Mouse (Mus musculus) embryonic facial prominence, embryonic 10.5 days (tissue): ENCODE measurements at regions not wholly inside any gene's neighbourhood (a gene's known extent, or its start where the extent isn't known, plus 50 kb on each side); places are given as distances from the start of the nearest gene placed in this dataset.

Experiments
- DNase-seq: peaks from one replicate; pipeline ENCODE4 v3.0.0-alpha.2; 2017; ENCODE audit warnings: low spot score
- H3K27ac ChIP-seq: fragments of 300-500 bp; sonication (generic); replicated peaks from 2 replicates; pipeline ENCODE4 v1.5.1; 2016; ENCODE audit warnings: mild to moderate bottlenecking
- H3K27me3 ChIP-seq: fragments of 300-500 bp; sonication (generic); replicated peaks from 2 replicates; pipeline ENCODE4 v1.6.1; 2016; ENCODE audit warnings: low read depth, mild to moderate bottlenecking; ENCODE audit not compliant: poor library complexity, severe bottlenecking
- H3K36me3 ChIP-seq: fragments of 300-500 bp; sonication (generic); replicated peaks from 2 replicates; pipeline ENCODE4 v1.6.1; 2016; ENCODE audit warnings: mild to moderate bottlenecking, moderate library complexity
- H3K4me1 ChIP-seq: fragments of 300-500 bp; sonication (generic); 2 replicates; pipeline ENCODE4 v1.6.1; 2016
- H3K4me3 ChIP-seq: fragments of 300-500 bp; sonication (generic); 2 replicates; pipeline ENCODE4 v1.5.1; 2016; ENCODE audit warnings: mild to moderate bottlenecking, moderate library complexity
- H3K9me3 ChIP-seq: fragments of 300-500 bp; sonication (generic); 2 replicates; pipeline ENCODE4 v1.6.1; 2016; ENCODE audit warnings: mild to moderate bottlenecking
- WGBS: fragments of 180-500 bp; shearing (Covaris S2); methylation state at CpG from one replicate; pipeline ENCODE4 v1.1.7; 2016; 5-methylcytosine and 5-hydroxymethylcytosine counted together

DNA sequence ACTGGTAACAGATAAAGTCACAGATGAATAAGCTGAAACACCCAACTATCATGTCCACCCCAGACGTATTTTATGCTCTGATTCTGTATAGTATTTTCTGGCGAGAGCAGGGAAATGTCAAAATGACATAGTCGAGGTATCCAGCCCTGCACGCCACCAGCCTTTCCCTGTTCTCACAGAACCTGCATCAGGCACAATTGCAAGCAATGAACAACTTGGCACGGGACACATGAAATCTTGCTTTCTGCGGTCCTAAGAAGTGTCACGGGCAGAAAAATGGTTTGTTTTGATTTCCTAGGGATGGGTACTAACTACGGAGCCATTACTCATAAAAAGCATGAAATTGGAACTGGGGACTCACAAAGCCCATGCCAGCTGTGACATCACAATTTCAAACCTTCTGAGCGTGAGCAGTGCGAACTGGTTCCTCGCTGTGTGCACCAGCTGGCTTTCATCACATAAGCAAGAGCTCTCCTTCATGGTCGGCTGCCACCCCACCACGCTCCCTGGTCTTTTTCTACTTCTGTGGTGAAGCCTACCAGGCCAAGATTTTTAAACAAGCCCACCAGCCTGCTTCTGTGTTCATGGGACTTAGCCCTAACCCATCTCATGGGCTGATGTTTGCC, 117.6 kb upstream of the Fat1 start:
- no peaks in the 10 kb centered on the region for H3K4me1 ChIP-seq
- H3K9me3 ChIP-seq, result no peaks in the 10 kb centered on the region
- no peaks in the 10 kb centered on the region for H3K27me3 ChIP-seq
- H3K36me3 ChIP-seq, result no peaks in the 10 kb centered on the region
- DNase-seq, result no peak
- WGBS, result 85% methylated on average over 13 of the region's 13 CpGs
- no peak overlapping the region for H3K27ac ChIP-seq
- H3K4me3 ChIP-seq, result no peak overlapping the region

DNA sequence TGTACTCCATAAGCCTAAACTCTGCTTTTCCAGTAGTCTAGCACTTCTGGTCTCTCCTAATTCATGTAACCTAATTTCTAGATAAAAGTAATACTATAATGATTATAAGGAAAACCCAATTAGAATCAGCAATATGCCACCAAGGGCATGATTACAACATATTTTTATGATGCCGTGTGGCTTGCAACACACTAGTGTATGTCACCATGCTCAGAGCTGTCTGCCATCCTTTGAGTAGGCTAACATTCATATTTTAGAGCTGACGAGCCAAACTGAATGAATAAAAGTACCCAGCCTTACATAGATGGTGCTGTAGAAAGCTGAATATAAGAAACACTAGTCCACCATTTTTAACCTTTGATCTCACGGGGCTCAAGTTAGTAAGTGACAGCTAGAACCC, 116.0 kb upstream of the Fat1 start:
- H3K36me3 ChIP-seq, result no peaks in the 10 kb centered on the region
- H3K4me3 ChIP-seq, result no peak overlapping the region
- no peaks in the 10 kb centered on the region for H3K27me3 ChIP-seq
- H3K27ac ChIP-seq, result no peak overlapping the region
- no peak for DNase-seq
- peaks cover 10% of the 10 kb centered on the region; the same call in 1 of the 2 replicates for H3K9me3 ChIP-seq
- WGBS, result 90% methylated on average over 3 of the region's 3 CpGs
- H3K4me1 ChIP-seq, result no peaks in the 10 kb centered on the region

GRCm38 (mm10) chr8:44819691-44820090, 115.6 kb upstream of the Fat1 start:
- Histone ChIP-seq H3K4me3 (no peak overlapping the region), H3K9me3 (peaks cover 10% of the 10 kb centered on the region; the same call in 1 of the 2 replicates), H3K27me3 (no peaks in the 10 kb centered on the region), H3K4me1 (no peaks in the 10 kb centered on the region), H3K27ac (no peak overlapping the region), H3K36me3 (no peaks in the 10 kb centered on the region)
- WGBS, result 89% methylated on average over 7 of the region's 7 CpGs
- DNase-seq, result no peak

GRCm38 (mm10) chr8:44825183-44825757, 110.0 kb upstream of the Fat1 start:
- DNase-seq, result no peak
- Histone ChIP-seq H3K4me1 (no peaks in the 10 kb centered on the region), H3K4me3 (no peak overlapping the region), H3K27me3 (no peaks in the 10 kb centered on the region), H3K27ac (no peak overlapping the region), H3K36me3 (no peaks in the 10 kb centered on the region), H3K9me3 (peaks cover 10% of the 10 kb centered on the region; the same call in 1 of the 2 replicates)
- 85% methylated on average over 6 of the region's 6 CpGs for WGBS

- WGBS, result 47% methylated on average over 13 of the region's 13 CpGs
- H3K36me3 ChIP-seq, result no peaks in the 10 kb centered on the region
- no peaks in the 10 kb centered on the region for H3K27me3 ChIP-seq
- peaks cover 10% of the 10 kb centered on the region; the same call in 1 of the 2 replicates for H3K9me3 ChIP-seq
- no peaks in the 10 kb centered on the region for H3K4me1 ChIP-seq
- DNase-seq, result peak; percentile 24
- no peak overlapping the region for H3K4me3 ChIP-seq
- no peak overlapping the region for H3K27ac ChIP-seq
Measured at GRCm38 (mm10) chr8:44826936-44827335, 108.3 kb upstream of the Fat1 start.

- Histone ChIP-seq H3K27ac (no peak overlapping the region), H3K27me3 (no peaks in the 10 kb centered on the region), H3K36me3 (no peaks in the 10 kb centered on the region), H3K9me3 (peaks cover 9% of the 10 kb centered on the region; the same call in 1 of the 2 replicates), H3K4me3 (no peak overlapping the region), H3K4me1 (no peaks in the 10 kb centered on the region)
- WGBS, result 93% methylated on average over 3 of the region's 3 CpGs
- no peak for DNase-seq
Measured at GRCm38 (mm10) chr8:44828026-44828425, 107.2 kb upstream of the Fat1 start.

DNA sequence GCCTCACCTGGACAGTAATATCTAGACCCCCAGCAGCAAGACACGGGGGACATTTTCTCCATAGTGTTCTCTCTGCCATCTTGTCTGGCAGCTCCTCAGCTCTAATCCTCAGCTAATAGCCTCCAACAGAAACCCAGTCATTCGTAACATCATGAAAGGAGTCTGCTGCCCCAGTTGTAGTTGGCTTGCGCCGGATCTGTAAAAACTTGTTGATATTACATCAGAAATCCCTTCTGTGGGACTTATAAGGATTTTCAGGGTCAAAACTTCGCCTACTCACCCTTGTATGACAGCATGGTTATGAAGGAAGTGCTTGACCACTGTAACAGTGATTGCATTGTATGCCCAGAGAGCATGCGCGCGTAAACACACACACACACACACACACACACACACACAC, 96.8 kb upstream of the Fat1 start:
- WGBS, result 86% methylated on average over 8 of the region's 8 CpGs
- H3K4me3 ChIP-seq, result no peak overlapping the region
- no peaks in the 10 kb centered on the region for H3K36me3 ChIP-seq
- no peak for DNase-seq
- H3K9me3 ChIP-seq, result no peaks in the 10 kb centered on the region
- H3K4me1 ChIP-seq, result no peaks in the 10 kb centered on the region
- H3K27ac ChIP-seq, result no peak overlapping the region
- no peaks in the 10 kb centered on the region for H3K27me3 ChIP-seq

DNA sequence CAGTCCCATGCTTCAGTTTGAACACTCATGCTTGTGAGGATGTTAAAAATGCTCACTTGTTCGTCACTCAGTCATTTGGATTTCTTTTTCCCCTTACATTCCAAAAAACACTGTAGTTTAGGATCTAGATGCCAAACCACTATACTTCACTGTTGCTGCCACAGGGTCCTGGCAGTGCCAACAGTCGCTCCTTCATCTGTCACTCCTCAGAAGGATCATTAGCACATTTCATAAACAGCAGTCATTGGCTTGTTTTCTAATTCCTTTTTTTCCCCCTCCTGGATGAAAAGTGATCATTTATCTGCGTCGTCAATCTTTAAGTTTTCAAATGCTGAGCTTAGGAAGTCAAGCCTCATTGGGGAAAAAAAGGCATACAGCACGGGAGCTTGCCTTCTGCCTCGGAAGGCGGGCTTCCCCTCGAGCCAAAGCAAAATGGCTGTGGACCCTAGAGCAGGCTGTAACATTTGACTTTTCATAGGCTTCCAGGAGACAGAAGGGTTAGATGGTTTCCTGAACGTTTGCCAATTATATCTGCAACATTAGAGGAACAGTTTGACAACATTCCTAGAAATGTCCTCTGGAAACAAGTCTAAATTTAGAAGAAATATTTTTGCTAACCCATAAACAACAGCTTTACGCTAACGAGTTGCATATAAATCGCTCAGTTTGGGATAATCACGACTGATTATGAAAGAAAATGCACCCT, 95.6 kb upstream of the Fat1 start:
- Histone ChIP-seq H3K36me3 (no peaks in the 10 kb centered on the region), H3K27ac (no peak overlapping the region), H3K27me3 (no peaks in the 10 kb centered on the region), H3K4me3 (no peak overlapping the region), H3K4me1 (no peaks in the 10 kb centered on the region), H3K9me3 (no peaks in the 10 kb centered on the region)
- 82% methylated on average over 13 of the region's 13 CpGs for WGBS
- DNase-seq, result no peak

- Histone ChIP-seq H3K36me3 (no peaks in the 10 kb centered on the region), H3K4me1 (no peaks in the 10 kb centered on the region), H3K27ac (no peak overlapping the region), H3K4me3 (no peak overlapping the region), H3K9me3 (no peaks in the 10 kb centered on the region), H3K27me3 (no peaks in the 10 kb centered on the region)
- 62% methylated on average over 3 of the region's 3 CpGs for WGBS
- no peak for DNase-seq
Measured at GRCm38 (mm10) chr8:44840646-44841045, 94.6 kb upstream of the Fat1 start.

- WGBS, result 89% methylated on average over 1 of the region's 1 CpGs
- H3K4me3 ChIP-seq, result no peak overlapping the region
- DNase-seq, result no peak
- no peaks in the 10 kb centered on the region for H3K9me3 ChIP-seq
- H3K36me3 ChIP-seq, result no peaks in the 10 kb centered on the region
- no peaks in the 10 kb centered on the region for H3K4me1 ChIP-seq
- no peaks in the 10 kb centered on the region for H3K27me3 ChIP-seq
- no peak overlapping the region for H3K27ac ChIP-seq
Measured at GRCm38 (mm10) chr8:44844362-44844761, 90.9 kb upstream of the Fat1 start.

GRCm38 (mm10) chr8:44852223-44852622, 83.0 kb upstream of the Fat1 start:
- Histone ChIP-seq H3K4me1 (no peaks in the 10 kb centered on the region), H3K27me3 (no peaks in the 10 kb centered on the region), H3K27ac (no peak overlapping the region), H3K4me3 (no peak overlapping the region), H3K36me3 (no peaks in the 10 kb centered on the region), H3K9me3 (no peaks in the 10 kb centered on the region)
- 73% methylated on average over 4 of the region's 4 CpGs for WGBS
- DNase-seq, result no peak

DNA sequence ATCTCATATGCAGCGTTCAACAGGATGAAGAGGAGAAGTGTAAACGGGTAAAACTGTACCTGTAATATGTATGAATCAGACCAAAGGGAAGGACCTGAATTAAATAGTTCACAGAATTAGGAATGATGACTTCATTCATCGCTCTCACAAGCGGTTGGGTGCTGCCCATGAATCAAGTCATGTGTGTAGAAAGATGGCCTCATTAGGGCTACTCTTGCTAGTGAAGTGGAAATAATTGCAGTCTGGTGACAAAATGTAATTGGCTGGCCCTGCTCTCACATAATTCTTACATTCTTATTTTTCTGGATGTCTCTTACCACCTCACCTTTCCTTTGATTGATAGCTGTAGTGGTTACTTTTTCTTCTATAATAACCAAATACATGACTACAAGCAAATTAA, 80.1 kb upstream of the Fat1 start:
- no peaks in the 10 kb centered on the region for H3K4me1 ChIP-seq
- no peak overlapping the region for H3K4me3 ChIP-seq
- H3K9me3 ChIP-seq, result no peaks in the 10 kb centered on the region
- H3K36me3 ChIP-seq, result no peaks in the 10 kb centered on the region
- H3K27ac ChIP-seq, result no peak overlapping the region
- H3K27me3 ChIP-seq, result no peaks in the 10 kb centered on the region
- no peak for DNase-seq
- 89% methylated on average over 4 of the region's 4 CpGs for WGBS

GRCm38 (mm10) chr8:44867202-44867601, 68.0 kb upstream of the Fat1 start:
- H3K36me3 ChIP-seq, result no peaks in the 10 kb centered on the region
- H3K4me3 ChIP-seq, result no peak overlapping the region
- H3K4me1 ChIP-seq, result peaks cover 23% of the 10 kb centered on the region
- no peak overlapping the region for H3K27ac ChIP-seq
- 61% methylated on average over 6 of the region's 6 CpGs for WGBS
- H3K27me3 ChIP-seq, result no peaks in the 10 kb centered on the region
- no peak for DNase-seq
- no peaks in the 10 kb centered on the region for H3K9me3 ChIP-seq
